Mouse (Mus musculus) ES-CJ7 (cell line): ENCODE results near the gene Galnt10.

Experiments
- DNase-seq: peaks from one replicate; pipeline ENCODE4 v3.0.0; 2011; ENCODE audit warnings: low read depth, low spot score

The Galnt10 gene

GRCm38 (mm10) chr11:57827915-57828545 lies 182.8 kb downstream of the Galnt10 start:
- peak; percentile 48 for DNase-seq

- peak; percentile 36 for DNase-seq
These were observed 184.0 kb downstream of the Galnt10 start for GRCm38 (mm10) chr11:57828955-57829870.

DNA sequence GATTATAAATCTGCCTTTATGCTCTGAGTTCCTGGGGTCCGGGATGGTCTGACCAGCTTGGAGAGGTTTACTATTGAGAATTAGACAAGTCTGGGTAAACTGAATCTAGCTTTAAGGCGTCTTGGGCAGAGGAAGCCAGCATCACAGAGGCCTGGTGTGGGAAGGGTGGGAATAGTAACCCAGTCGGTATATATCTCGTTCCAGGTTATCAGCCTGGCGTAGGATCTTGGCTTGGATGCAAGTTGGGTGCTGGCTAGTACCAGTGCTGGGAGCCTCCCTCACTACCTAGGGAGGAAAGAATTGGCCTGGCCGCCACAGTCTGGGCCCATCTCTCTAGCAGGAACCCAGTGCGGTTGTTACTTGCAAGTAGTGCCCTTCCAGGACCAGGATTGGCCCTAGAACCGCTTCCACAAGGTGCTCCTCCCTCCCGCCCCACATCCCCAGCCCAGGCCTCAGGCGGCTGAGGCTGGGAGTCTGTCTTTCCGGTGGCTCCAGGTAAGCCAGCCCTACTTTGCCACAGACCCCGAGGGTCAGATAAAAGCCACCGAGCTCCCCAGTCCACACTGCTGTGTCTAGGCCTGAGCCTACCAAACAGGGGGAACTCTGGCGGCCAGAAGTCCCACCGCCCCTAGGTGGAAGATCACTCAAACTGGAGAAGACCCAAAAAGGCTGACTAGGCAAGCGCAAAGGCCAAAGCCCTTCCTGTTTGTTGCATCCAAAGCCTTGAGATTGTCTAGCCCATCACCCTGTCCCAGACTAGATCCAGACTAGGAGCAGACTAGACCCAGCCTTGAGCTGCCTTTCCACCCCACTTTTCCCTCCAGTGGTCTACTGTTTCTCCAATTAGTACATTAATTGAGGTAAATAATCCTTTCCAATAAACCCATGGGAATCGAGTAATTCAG lies 184.9 kb downstream of the Galnt10 start:
- DNase-seq = peak; percentile 49

- DNase-seq = peak; percentile 35
These were observed 186.1 kb downstream of the Galnt10 start for GRCm38 (mm10) chr11:57831281-57831781.

DNA sequence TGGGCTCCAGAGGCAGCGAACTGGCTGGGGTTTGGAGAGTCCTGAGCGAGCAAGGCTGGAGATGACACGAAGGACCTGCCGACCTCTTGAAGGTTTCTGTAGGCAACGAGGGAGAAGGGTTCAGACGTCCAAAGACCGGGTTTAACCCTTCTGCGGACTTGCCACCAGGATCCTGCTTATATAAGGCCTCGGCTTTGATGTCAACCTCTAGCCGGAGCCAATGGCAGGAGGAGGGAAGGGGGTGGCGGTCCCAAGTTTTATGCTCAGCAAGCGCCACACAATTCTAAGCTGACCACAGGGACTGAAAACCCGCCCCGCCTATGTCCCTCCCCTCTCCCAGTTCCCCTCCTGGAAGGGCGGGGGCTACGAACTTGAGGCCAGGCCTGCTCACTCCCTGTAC lies 186.6 kb downstream of the Galnt10 start:
- peak; percentile 41 for DNase-seq

GRCm38 (mm10) chr11:57832552-57833201 lies 187.4 kb downstream of the Galnt10 start, which contains the start of gene Hand1:
Gene Hand1 (minus strand): TSS chr11:57832818.
- DNase-seq = peak; percentile 50

GRCm38 (mm10) chr11:57833296-57833977 lies 188.2 kb downstream of the Galnt10 start:
- no peak for DNase-seq

DNA sequence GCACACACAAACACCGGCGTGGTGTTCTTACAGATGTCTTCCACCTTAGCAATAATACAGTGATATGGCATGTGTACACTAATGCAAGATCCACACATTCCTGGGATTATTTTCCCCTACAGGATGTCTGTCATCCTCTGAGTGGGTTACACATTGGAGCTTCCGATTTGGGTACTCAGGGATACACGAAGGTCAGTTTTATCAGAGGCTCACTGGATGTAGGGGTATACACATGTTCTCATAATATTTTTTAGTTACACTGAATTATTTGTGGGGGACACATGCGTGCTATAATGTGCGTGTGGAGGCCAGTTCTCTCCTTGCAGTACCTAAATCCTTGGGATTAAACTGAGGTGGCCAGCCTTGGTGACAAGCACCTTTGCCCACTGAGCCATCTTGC lies 188.8 kb downstream of the Galnt10 start:
- no peak for DNase-seq

DNA sequence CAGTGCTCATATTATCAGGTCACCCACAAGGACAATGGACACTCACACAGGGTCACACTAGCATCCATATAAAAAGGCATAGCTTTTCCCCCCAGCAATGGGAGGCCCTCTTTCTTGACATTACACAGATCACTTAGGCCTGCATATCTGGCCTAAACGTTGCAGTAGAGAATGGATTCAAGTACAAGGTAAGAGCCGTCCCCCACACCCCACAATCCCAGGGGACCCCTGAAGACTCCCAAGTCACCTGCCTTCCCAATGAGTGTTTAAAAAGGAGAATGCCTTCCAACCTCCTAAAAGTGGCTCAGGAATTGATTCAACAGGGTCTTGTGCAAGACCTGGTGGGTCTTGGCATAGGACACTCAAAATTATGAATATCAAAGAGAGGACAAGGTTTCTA lies 190.1 kb downstream of the Galnt10 start:
- no peak for DNase-seq

DNA sequence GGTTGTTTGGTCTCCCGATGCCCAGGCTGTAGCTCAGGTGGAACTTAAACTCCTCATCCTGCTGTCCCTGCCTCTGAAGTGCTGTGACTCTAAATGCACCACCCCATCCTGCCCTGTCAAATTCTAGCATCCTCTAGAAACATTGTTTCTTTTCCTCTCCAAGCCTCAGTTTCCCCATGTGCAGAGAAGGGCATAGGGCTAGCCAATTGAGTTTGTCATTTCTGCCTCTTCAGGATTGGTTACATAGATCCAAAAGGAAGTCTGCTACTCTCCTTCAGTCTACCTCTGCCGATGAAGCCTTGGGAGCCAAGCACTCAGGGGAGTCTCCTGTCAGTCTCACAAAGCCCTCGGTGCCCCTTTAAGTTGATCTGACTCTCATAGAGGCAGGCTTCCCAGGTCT lies 190.7 kb downstream of the Galnt10 start:
- DNase-seq = no peak

- DNase-seq = no peak
These were observed 191.2 kb downstream of the Galnt10 start for GRCm38 (mm10) chr11:57836401-57836800.
